Mouse (Mus musculus) forebrain, embryonic 16.5 days (tissue): ENCODE measurements at regions not wholly inside any gene's neighbourhood (a gene's known extent, or its start where the extent isn't known, plus 50 kb on each side); places are given as distances from the start of the nearest gene placed in this dataset.
"Not testable (repeated sequence)": the region's sequence is repeated elsewhere in the genome, so short reads cannot be mapped to it uniquely, and the experiment has no call there.

ENCODE experiments used
- ATAC-seq: fragments of 200-750 bp; cut with Nextera tagmentation; 2 replicates; pipeline ENCODE4 v1.8.0; 2017; ENCODE audit warnings: mild to moderate bottlenecking, moderate library complexity
- H3K27ac ChIP-seq: fragments of 300-500 bp; sonication (generic); 2 replicates; pipeline ENCODE4 v1.5.1; 2014; ENCODE audit warnings: low read length, control low read depth
- H3K27me3 ChIP-seq: fragments of 300-500 bp; sonication (generic); replicated peaks from 2 replicates; pipeline ENCODE4 v1.6.1; 2014; ENCODE audit warnings: low read length; ENCODE audit not compliant: control insufficient read depth, insufficient read depth
- H3K36me3 ChIP-seq: fragments of 300-500 bp; sonication (generic); 2 replicates; pipeline ENCODE4 v1.6.1; 2014; ENCODE audit not compliant: control insufficient read depth, insufficient read depth
- H3K4me1 ChIP-seq: fragments of 300-500 bp; sonication (generic); replicated peaks from 2 replicates; pipeline ENCODE4 v1.6.1; 2014; ENCODE audit warnings: low read length; ENCODE audit not compliant: control insufficient read depth, insufficient read depth
- H3K4me2 ChIP-seq: fragments of 300-500 bp; sonication (generic); 2 replicates; pipeline ENCODE4 v1.6.1; 2014; ENCODE audit warnings: mild to moderate bottlenecking, low read length, control low read depth
- H3K4me3 ChIP-seq: fragments of 300-500 bp; sonication (generic); replicated peaks from 2 replicates; pipeline ENCODE4 v1.5.1; 2014; ENCODE audit warnings: mild to moderate bottlenecking, low read length, control low read depth
- H3K9ac ChIP-seq: fragments of 300-500 bp; sonication (generic); replicated peaks from 2 replicates; pipeline ENCODE4 v1.6.1; 2014; ENCODE audit warnings: low read depth, low read length, control low read depth
- H3K9me3 ChIP-seq: fragments of 300-500 bp; sonication (generic); 2 replicates; pipeline ENCODE4 v1.6.1; 2016; ENCODE audit warnings: low read length; ENCODE audit not compliant: control insufficient read depth
- WGBS: fragments of 180-500 bp; shearing (Covaris S2); extraction: QIAGEN DNeasy Blood & Tissue Kit; methylation state at CpG from one replicate; pipeline ENCODE4 v1.1.7; 2014; 5-methylcytosine and 5-hydroxymethylcytosine counted together

DNA sequence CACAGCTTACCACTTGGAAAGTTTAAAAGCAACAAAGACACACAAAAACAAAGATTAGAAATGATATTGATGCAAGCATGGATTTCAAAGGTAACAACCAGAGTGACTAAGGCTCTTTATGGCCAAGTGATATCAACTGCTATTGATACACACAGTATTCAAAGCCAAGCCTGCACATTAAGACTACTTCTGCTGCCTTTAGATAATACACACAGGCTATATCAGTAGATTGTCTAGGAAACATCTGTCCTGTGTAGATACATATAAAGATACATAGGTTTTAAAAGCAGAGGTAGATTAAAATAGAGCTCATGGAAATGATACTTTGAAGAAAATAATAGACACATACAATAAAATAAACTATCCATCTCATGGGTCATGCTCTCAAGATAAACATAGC is 1111.6 kb downstream of the Diaph3 start:
- no peaks in the 10 kb centered on the region for H3K4me1 ChIP-seq

DNA sequence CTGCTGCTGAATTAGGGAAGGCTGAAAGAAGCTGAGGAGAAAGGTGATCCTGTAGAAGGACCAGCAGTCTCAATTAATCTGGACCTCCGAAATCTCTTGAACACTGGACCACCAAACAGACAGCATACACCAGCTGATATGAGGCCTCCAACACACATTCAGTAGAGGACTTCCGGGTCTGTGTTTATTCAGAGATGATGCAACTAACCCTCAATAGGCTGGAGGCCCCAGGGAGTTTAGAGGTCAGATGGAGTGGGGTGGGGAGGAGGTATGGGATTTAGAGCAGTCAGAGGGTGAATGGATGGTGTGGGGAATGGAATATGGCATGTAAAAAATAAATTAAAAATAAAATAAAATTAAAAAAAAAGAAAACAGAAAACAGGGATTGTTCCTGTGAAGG is 1123.4 kb downstream of the Diaph3 start:
- H3K27ac ChIP-seq, H3K4me2 ChIP-seq, H3K9me3 ChIP-seq, H3K9ac ChIP-seq, ATAC-seq, H3K4me3 ChIP-seq, H3K36me3 ChIP-seq, H3K27me3 ChIP-seq, H3K4me1 ChIP-seq: not testable (repeated sequence)
- 91% methylated on average over 2 of the region's 2 CpGs for WGBS

More for the DNA sequence above, 1111.6 kb downstream of the Diaph3 start:
- no peak overlapping the region for H3K27ac ChIP-seq
- H3K9me3 ChIP-seq: no peaks in the 10 kb centered on the region
- no peaks in the 10 kb centered on the region for H3K27me3 ChIP-seq
- H3K4me3 ChIP-seq: no peak overlapping the region
- H3K9ac ChIP-seq: no peak overlapping the region
- ATAC-seq: no peak
- no peak overlapping the region for H3K4me2 ChIP-seq
- no peaks in the 10 kb centered on the region for H3K36me3 ChIP-seq
